Mouse (Mus musculus): ENCODE measurements at regions not wholly inside any gene's neighbourhood (a gene's known extent, or its start where the extent isn't known, plus 50 kb on each side); places are given as distances from the start of the nearest gene placed in this dataset.

GRCm38 (mm10) chr12:39840179-39840578 lies 197.6 kb downstream of the Arl4a start:
- no peak for DNase-seq (ENCODE audit: low spot score in 2 of 2)

DNA sequence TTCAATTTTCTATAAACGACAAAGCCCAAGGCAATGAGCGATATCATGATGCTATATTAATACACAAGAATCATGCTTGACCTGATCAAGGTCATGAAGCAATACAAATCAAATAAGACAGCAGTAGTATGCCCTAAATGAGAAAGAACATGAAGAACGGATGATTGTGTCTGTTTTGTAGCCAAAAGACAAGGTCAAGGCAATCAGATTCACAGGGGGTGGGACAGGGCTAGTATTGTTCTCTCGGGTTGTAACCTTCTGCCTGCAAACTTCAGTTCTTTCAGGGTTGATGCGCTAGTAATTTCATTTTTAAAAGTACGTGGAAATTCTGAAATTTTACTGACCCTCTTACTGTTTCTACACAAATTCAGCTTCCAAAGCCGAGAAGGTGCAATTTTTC lies 206.7 kb downstream of the Arl4a start:
- DNase-seq (ENCODE audit: low spot score in 2 of 2) = no peak

GRCm38 (mm10) chr12:39830530-39830929 lies 207.3 kb downstream of the Arl4a start:
- no peak for DNase-seq (ENCODE audit: low spot score in 2 of 2)

GRCm38 (mm10) chr12:39822671-39823070 lies 215.2 kb downstream of the Arl4a start:
- DNase-seq (ENCODE audit: low spot score in 2 of 2) = no peak

GRCm38 (mm10) chr12:39801536-39801935 lies 236.3 kb downstream of the Arl4a start:
- no peak for DNase-seq (ENCODE audit: low spot score in 2 of 2)

- DNase-seq (ENCODE audit: low spot score in 2 of 2) = no peak
Measured at GRCm38 (mm10) chr12:39797843-39798242, 240.0 kb downstream of the Arl4a start.

DNA sequence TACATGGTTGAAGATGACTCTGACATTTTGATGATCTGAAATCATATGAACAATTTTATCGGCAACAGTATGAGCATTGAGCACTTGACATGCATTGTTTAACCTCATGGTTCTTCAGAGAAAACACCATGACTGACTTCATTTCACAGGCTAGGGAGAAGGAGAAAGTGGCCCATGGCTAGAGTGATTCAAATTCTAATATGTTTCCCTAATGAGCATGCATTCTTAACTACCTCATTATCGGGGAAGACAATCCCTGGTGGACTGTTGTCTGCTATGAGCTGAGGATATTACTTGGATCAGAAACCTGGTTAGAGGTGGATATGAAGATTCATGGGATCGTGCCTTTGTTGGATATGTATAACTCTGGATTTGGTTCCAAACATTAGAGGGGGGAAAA lies 240.9 kb downstream of the Arl4a start:
- DNase-seq (ENCODE audit: low spot score in 2 of 2) = no peak

GRCm38 (mm10) chr12:39785026-39785425 lies 252.8 kb downstream of the Arl4a start:
- no peak for DNase-seq (ENCODE audit: low spot score in 2 of 2)

DNA sequence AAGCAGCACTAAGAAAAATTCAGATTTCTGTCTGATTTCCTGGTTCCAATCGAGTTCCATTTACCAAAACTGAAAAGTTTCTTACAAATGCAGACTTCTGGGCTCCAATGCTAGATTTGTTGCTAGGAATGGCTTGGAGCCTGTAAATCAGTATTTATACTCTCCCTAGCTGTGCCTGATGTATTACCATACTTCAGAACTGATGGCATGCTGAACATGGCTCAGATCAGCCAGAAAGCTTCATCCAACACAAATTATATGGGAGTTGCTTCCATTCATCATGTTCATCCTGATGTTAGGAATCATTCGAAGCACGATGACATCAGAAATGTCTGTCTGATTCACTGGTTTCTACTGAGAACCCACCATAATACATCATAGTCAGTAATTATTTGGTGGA lies 253.3 kb downstream of the Arl4a start:
- no peak for DNase-seq (ENCODE audit: low spot score in 2 of 2)

GRCm38 (mm10) chr12:39776173-39776572 lies 261.7 kb downstream of the Arl4a start:
- no peak for DNase-seq (ENCODE audit: low spot score in 2 of 2)

DNA sequence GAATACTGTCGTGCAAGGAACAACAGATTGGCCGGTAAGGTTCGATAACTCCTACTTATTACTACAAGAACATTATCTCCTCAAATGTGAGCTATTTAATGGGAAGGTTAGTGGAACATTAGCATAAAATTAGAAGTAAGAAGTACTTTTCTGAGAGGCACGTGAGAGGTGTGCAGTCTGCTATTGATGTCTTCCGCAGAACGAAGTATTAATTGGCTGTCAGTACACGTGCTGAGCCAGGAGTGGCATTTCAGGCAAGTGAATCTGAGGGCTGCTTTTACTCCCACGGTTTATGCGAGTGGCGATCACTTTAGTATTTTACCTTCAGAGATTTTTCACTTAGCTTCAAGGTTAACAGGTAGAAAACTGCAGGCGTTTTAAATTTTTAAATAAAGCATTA lies 270.8 kb downstream of the Arl4a start:
- DNase-seq (ENCODE audit: low spot score in 2 of 2) = no peak

GRCm38 (mm10) chr12:39763529-39763928 lies 274.3 kb downstream of the Arl4a start:
- DNase-seq (ENCODE audit: low spot score in 2 of 2) = no peak

DNA sequence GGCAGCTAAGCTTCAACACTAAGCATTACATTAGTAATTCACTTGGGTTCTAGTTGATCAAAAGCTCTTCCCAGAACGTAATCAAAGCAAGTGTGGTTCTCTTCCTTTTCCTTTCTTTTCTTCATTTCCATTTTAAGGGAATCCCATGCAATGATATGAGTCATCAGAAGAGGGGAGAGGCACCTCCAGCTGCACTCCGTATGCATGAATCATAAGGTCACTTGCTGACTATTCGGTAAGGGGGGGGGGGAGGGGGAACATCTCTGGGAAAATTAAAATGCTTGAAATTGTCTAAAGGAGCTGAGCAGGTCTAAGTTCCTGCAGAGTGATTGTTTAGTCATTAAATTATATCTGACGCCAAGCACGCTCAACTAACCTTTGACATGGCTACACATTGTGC lies 275.9 kb downstream of the Arl4a start:
- no peak for DNase-seq (ENCODE audit: low spot score in 2 of 2)

GRCm38 (mm10) chr12:39761326-39761725 lies 276.5 kb downstream of the Arl4a start:
- DNase-seq (ENCODE audit: low spot score in 2 of 2) = no peak

GRCm38 (mm10) chr12:39757975-39758374 lies 279.9 kb downstream of the Arl4a start:
- no peak for DNase-seq (ENCODE audit: low spot score in 2 of 2)

GRCm38 (mm10) chr12:39751850-39752249 lies 286.0 kb downstream of the Arl4a start:
- no peak for DNase-seq (ENCODE audit: low spot score in 2 of 2)

GRCm38 (mm10) chr12:39742156-39743063 lies 295.4 kb downstream of the Arl4a start:
- DNase-seq (ENCODE audit: low spot score in 2 of 2) = no peak

DNA sequence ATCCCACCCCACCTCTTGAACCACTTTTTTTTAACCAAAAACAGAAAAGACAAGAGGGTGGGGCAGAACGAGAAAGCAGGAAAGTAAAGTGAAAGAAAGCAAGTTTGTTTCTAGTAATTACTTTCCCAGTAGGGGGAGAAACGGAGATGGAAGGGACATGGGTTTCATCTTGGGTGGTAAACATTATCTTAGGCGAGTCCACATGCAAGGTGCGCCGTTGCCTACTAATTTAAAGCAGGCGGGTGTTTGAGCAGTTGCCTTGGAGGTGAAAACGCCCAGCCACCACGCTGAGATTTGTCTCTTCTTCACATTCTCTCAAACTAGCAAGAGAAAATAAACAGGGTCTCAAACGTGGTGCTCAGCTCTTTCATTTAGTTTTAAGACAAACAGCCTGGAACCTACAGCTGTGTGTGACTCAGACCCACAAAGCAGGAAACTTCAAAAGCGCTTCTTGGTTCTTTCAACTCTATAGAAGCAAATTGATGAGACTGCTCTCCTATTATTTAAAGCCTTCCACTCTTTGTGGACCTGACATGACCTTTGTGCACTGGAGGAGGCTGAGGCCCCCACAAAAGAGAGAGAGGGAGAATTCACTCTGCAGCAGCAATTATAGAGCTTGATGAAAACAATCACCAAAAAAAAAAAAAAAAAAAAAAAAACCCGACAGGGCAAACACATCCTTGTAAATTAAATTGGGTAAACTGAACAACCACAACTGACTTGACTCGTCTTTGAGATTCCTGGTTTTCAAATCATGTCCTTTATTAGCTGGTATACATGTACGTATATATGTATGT lies 296.6 kb downstream of the Arl4a start:
- DNase-seq (ENCODE audit: low spot score in 2 of 2) = no peak

DNA sequence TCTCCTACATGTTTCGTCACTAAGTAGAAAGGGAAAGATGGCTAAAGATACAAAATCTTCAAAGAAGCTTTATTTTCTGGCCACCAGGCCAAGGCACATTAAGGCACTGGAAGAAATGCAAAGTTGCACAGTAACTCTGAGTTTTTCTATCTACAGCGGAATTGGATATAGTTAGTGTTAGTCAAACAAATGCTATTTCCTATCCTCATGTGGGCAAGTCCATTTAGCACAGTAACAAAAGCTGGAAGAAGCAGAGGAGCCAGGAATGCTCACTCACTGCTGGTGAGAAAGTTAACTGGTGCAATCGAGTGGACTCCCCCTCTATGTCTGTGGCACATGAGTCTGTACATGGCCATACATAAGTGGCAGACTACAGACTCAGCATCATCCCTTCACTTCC lies 300.9 kb downstream of the Arl4a start:
- no peak for DNase-seq (ENCODE audit: low spot score in 2 of 2)

DNA sequence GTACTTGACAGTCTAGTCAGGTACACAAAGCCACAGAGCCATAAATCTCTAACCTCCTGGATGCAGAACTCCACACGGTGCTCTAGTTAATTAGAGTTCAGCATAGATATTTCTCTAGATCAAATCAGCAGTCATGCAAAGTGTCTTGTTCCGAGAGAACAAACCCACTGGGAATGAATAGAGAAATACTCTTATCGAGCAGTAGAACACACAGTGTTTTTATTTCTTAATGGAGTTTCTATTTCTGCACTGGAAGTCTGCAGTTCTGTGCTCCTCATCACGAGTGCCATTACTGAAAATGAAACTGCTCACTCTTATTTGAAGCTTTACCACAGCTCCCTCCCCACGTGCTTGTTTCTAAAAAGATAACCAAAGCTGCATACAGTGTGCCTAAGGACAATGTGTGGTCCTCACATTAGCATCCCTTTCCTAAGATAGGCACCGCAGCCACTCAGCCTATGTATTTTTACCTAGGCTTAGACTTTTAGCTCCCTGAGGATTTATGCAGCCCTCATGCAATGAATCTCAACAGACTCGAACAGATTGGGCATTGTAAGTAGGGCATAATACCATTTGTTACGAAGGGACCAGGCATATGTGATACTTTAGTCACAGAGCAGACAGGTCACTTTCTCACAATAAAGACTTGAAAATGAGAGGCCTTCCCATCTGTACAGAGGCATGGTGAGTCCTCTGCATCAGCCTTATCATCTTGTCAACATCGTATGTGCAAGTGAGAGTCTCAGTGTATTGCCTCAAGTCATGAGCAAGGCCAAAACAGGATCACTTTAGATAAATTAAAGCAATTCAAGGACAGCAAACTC lies 301.5 kb downstream of the Arl4a start:
- no peak for DNase-seq (ENCODE audit: low spot score in 2 of 2)

- DNase-seq (ENCODE audit: low spot score in 2 of 2) = no peak
Measured at GRCm38 (mm10) chr12:39734176-39734575, 303.6 kb downstream of the Arl4a start.

- DNase-seq (ENCODE audit: low spot score in 2 of 2) = no peak
Measured at GRCm38 (mm10) chr12:39731177-39731576, 306.6 kb downstream of the Arl4a start.

All from natural killer cell, adult 2 months (primary cell).